ENCODE assay signal across 25 mouse cellular contexts in genomic region chr6:124822049-124822448, GRCm38 (mm10). TPM values are rescaled to one million over a fixed set of nuclear protein-coding genes. Genes with fewer than 3 reads are reported as not detected.
DNase-seq lines count a peak whose midpoint lies in the region; ATAC-seq and TF ChIP-seq lines count a peak whose summit lies in the region.
"Had no signal": no experiment of that assay in that cellular context is flagged by ENCODE, and none has a peak within 500 bp of the region (broad histone marks: within the 10 kb centered on the region; RNA-seq: fewer than 3 reads in every experiment).

No protein-coding gene starts in this region.

- 83% methylated on average over 4 of the region's 4 CpGs for WGBS in heart, embryonic 12.5 days
- 86% methylated on average over 4 of the region's 4 CpGs for WGBS in heart, embryonic 14.5 days
- WGBS in heart, embryonic 11.5 days (ENCODE audit: insufficient replicate concordance), result 82% methylated on average over 4 of the region's 4 CpGs
- 61% methylated on average over 4 of the region's 4 CpGs for WGBS in heart, postnatal 0 days

- ATAC-seq in heart, embryonic 12.5 days (ENCODE audit: insufficient number of reproducible peaks, low FRiP score), result no peak
- no peak for ATAC-seq in heart, embryonic 14.5 days (ENCODE audit: insufficient number of reproducible peaks, insufficient read depth, low FRiP score, low read depth)
- no peak for ATAC-seq in heart, embryonic 11.5 days (replicated peaks; ENCODE audit: insufficient number of reproducible peaks, low FRiP score, low TSS enrichment)
- ATAC-seq in heart, postnatal 0 days (ENCODE audit: insufficient read depth, low read depth), result peak; percentile 62
- ATAC-seq: activated CD4-positive, CD25-positive, alpha-beta regulatory T cell, adult 4 months; forebrain, embryonic 14.5 days; forebrain, postnatal 0 days; intestine, postnatal 0 days had no signal

- H3K36me3 ChIP-seq in heart, embryonic 12.5 days, result peaks cover 93% of the 10 kb centered on the region
- peaks cover 93% of the 10 kb centered on the region for H3K36me3 ChIP-seq in heart, embryonic 14.5 days (ENCODE audit: control insufficient read depth, insufficient read depth, low read length)
- H3K36me3 ChIP-seq in heart, embryonic 11.5 days (ENCODE audit: control insufficient read depth, insufficient read depth, low read length), result peaks cover 63% of the 10 kb centered on the region
- H3K36me3 ChIP-seq in heart, postnatal 0 days (replicated peaks; ENCODE audit: control insufficient read depth, insufficient read depth, low read length), result peaks cover 93% of the 10 kb centered on the region

- intact Hi-C loops in heart, postnatal 36 days (cut with DNase I), result no loop called here

- H3K4me3 ChIP-seq in heart, embryonic 12.5 days, result no peak overlapping the region
- no peak overlapping the region for H3K4me3 ChIP-seq in heart, embryonic 14.5 days (ENCODE audit: control insufficient read depth in 1 of 2, insufficient read depth in 1 of 2, low read depth in 1 of 2, low read length in 2 of 2)
- H3K4me3 ChIP-seq in heart, embryonic 11.5 days (ENCODE audit: low read depth, low read length), result no peak overlapping the region
- no peak overlapping the region for H3K4me3 ChIP-seq in heart, postnatal 0 days (ENCODE audit: low read depth, low read length)
- H3K4me3 ChIP-seq: embryonic facial prominence, embryonic 12.5 days; embryonic facial prominence, embryonic 15.5 days; hindbrain, embryonic 12.5 days; hindbrain, embryonic 15.5 days had no signal

- no peaks in the 10 kb centered on the region for H3K27me3 ChIP-seq in heart, embryonic 12.5 days (replicated peaks)
- no peaks in the 10 kb centered on the region for H3K27me3 ChIP-seq in heart, embryonic 14.5 days (ENCODE audit: control insufficient read depth, insufficient read depth, low read length)
- no peaks in the 10 kb centered on the region for H3K27me3 ChIP-seq in heart, embryonic 11.5 days (ENCODE audit: control insufficient read depth, insufficient read depth, low read length)
- H3K27me3 ChIP-seq in heart, postnatal 0 days (ENCODE audit: control insufficient read depth, insufficient read depth, low read length), result no peaks in the 10 kb centered on the region
- H3K27me3 ChIP-seq: embryonic facial prominence, embryonic 12.5 days; embryonic facial prominence, embryonic 15.5 days; hindbrain, embryonic 12.5 days; hindbrain, embryonic 15.5 days had no signal

- H3K4me2 ChIP-seq in heart, embryonic 12.5 days, result no peak overlapping the region
- no peak overlapping the region for H3K4me2 ChIP-seq in heart, embryonic 14.5 days (ENCODE audit: low read length)
- no peak overlapping the region for H3K4me2 ChIP-seq in heart, embryonic 11.5 days
- no peak overlapping the region for H3K4me2 ChIP-seq in heart, postnatal 0 days (ENCODE audit: low read depth, low read length)
- H3K4me2 ChIP-seq: embryonic facial prominence, embryonic 12.5 days; embryonic facial prominence, embryonic 15.5 days; hindbrain, embryonic 12.5 days; hindbrain, embryonic 15.5 days had no signal

- no peak overlapping the region for H3K27ac ChIP-seq in heart, embryonic 12.5 days (ENCODE audit: poor library complexity, severe bottlenecking)
- H3K27ac ChIP-seq in heart, embryonic 14.5 days (replicated peaks in 1 of 2; ENCODE audit: control insufficient read depth in 1 of 2, insufficient read depth in 1 of 2, low read depth in 2 of 2, low read length in 2 of 2), result peak overlapping the region; percentile 19 to 32; a peak in 1 of 4 replicates
- H3K27ac ChIP-seq in heart, embryonic 11.5 days (ENCODE audit: low read depth, low read length), result no peak overlapping the region
- peak overlapping the region; percentile 48 for H3K27ac ChIP-seq in heart, postnatal 0 days (ENCODE audit: low read depth)
- H3K27ac ChIP-seq: embryonic facial prominence, embryonic 12.5 days; embryonic facial prominence, embryonic 15.5 days; hindbrain, embryonic 12.5 days; hindbrain, embryonic 15.5 days had no signal

- no peak for TF ChIP-seq EP300 in heart, postnatal 0 days (IDR thresholded peaks at IDR 0.05; ENCODE audit: low read depth)

- H3K4me1 ChIP-seq in heart, embryonic 12.5 days (replicated peaks), result no peaks in the 10 kb centered on the region
- H3K4me1 ChIP-seq in heart, embryonic 14.5 days (ENCODE audit: control insufficient read depth in 2 of 2, insufficient read depth in 2 of 2, low read length in 2 of 2), result no peaks in the 10 kb centered on the region
- no peaks in the 10 kb centered on the region for H3K4me1 ChIP-seq in heart, embryonic 11.5 days (ENCODE audit: control insufficient read depth, insufficient read depth, low read length)
- no peaks in the 10 kb centered on the region for H3K4me1 ChIP-seq in heart, postnatal 0 days (ENCODE audit: control insufficient read depth, insufficient read depth)
- H3K4me1 ChIP-seq: embryonic facial prominence, embryonic 12.5 days; embryonic facial prominence, embryonic 15.5 days; hindbrain, embryonic 12.5 days had no signal

- no peaks in the 10 kb centered on the region for H3K9me3 ChIP-seq in heart, embryonic 12.5 days (replicated peaks)
- H3K9me3 ChIP-seq in heart, embryonic 14.5 days (ENCODE audit: control insufficient read depth, low read length), result no peaks in the 10 kb centered on the region
- H3K9me3 ChIP-seq in heart, embryonic 11.5 days (replicated peaks; ENCODE audit: control insufficient read depth, low read length), result no peaks in the 10 kb centered on the region
- H3K9me3 ChIP-seq in heart, postnatal 0 days (replicated peaks; ENCODE audit: control insufficient read depth, low read length), result no peaks in the 10 kb centered on the region
- H3K9me3 ChIP-seq: embryonic facial prominence, embryonic 12.5 days; embryonic facial prominence, embryonic 15.5 days; hindbrain, embryonic 12.5 days; hindbrain, embryonic 15.5 days had no signal

- DNase-seq in cerebellum, adult 11-12 months, result peak; percentile 1
- DNase-seq in cerebellum, adult 8-10 months, result no peak
- peak; percentile 91 for DNase-seq in heart, adult 11 months
- DNase-seq in heart, postnatal 0 days (ENCODE audit: low spot score), result peak; percentile 19
- no peak for DNase-seq in heart, postnatal 36 days
- DNase-seq: adrenal gland, adult 8-10 months; adrenal gland, postnatal 25 days; cerebellum, adult 18-20 months; cerebellum, postnatal 25 days; forebrain, postnatal 0 days; gastrocnemius, postnatal 25 days; kidney, adult 2 months had no signal

- no peak overlapping the region for H3K9ac ChIP-seq in heart, embryonic 12.5 days
- no peak overlapping the region for H3K9ac ChIP-seq in heart, embryonic 14.5 days (ENCODE audit: low read length)
- H3K9ac ChIP-seq in heart, embryonic 11.5 days (ENCODE audit: low read depth, low read length), result no peak overlapping the region
- H3K9ac ChIP-seq in heart, postnatal 0 days (replicated peaks; ENCODE audit: low read depth, low read length), result no peak overlapping the region
- H3K9ac ChIP-seq: embryonic facial prominence, embryonic 12.5 days; embryonic facial prominence, embryonic 15.5 days; forebrain, postnatal 0 days; hindbrain, embryonic 12.5 days; hindbrain, embryonic 15.5 days had no signal

- no peak for TF ChIP-seq CTCF in heart, postnatal 0 days (IDR thresholded peaks at IDR 0.05; ENCODE audit: low read depth)

RNA-seq across cellular contexts. Expression of gene Usp5, which starts 7.2 kb away (rescaled TPM):
- 119 and 121 TPM in 2 replicates for polyA plus RNA-seq in heart, embryonic 12.5 days (2016; fragmentation: Nextera tagmentation; extraction: Ambion mirVana)
- 78.9 and 85.9 TPM in 2 replicates for polyA plus RNA-seq in heart, embryonic 14.5 days (2014; fragmentation: Nextera tagmentation; extraction: Ambion mirVana)
- polyA plus RNA-seq in heart, embryonic 11.5 days (2014; fragmentation: Nextera tagmentation; extraction: Ambion mirVana), result 87.3 and 98.3 TPM in 2 replicates
- total RNA-seq in heart, postnatal 0 days (2014; rRNA removed; ENCODE audit: low replicate concordance), result 92.2 and 126 TPM in 2 replicates
- polyA plus RNA-seq in heart, postnatal 0 days (2015; fragmentation: Nextera tagmentation; extraction: Ambion mirVana), result 66.4 and 73.5 TPM in 2 replicates
- 10 to 100 TPM; 74.0 to 85.5 TPM for total RNA-seq in heart, postnatal 36 days (2021)

RNA-seq across cellular contexts. Expression of gene Cdca3, which starts 7.3 kb away (rescaled TPM):
- polyA plus RNA-seq in heart, embryonic 12.5 days (2016; fragmentation: Nextera tagmentation; extraction: Ambion mirVana), result 105 and 121 TPM in 2 replicates
- 126 and 139 TPM in 2 replicates for polyA plus RNA-seq in heart, embryonic 14.5 days (2014; fragmentation: Nextera tagmentation; extraction: Ambion mirVana)
- polyA plus RNA-seq in heart, embryonic 11.5 days (2014; fragmentation: Nextera tagmentation; extraction: Ambion mirVana), result 137 and 153 TPM in 2 replicates
- 95.9 and 127 TPM in 2 replicates for total RNA-seq in heart, postnatal 0 days (2014; rRNA removed; ENCODE audit: low replicate concordance)
- polyA plus RNA-seq in heart, postnatal 0 days (2015; fragmentation: Nextera tagmentation; extraction: Ambion mirVana), result 51.6 and 52.9 TPM in 2 replicates
- total RNA-seq in heart, postnatal 36 days (2021), result under 1 TPM; 0.49 to 0.83 TPM

RNA-seq across cellular contexts. Expression of gene Tpi1, which starts 8.0 kb away (rescaled TPM):
- 1,356 and 1,406 TPM in 2 replicates for polyA plus RNA-seq in heart, embryonic 12.5 days (2016; fragmentation: Nextera tagmentation; extraction: Ambion mirVana)
- polyA plus RNA-seq in heart, embryonic 14.5 days (2014; fragmentation: Nextera tagmentation; extraction: Ambion mirVana), result 1,486 and 1,545 TPM in 2 replicates
- polyA plus RNA-seq in heart, embryonic 11.5 days (2014; fragmentation: Nextera tagmentation; extraction: Ambion mirVana), result 1,419 and 1,543 TPM in 2 replicates
- total RNA-seq in heart, postnatal 0 days (2014; rRNA removed; ENCODE audit: low replicate concordance), result 1,544 and 1,648 TPM in 2 replicates
- 1,138 and 1,142 TPM in 2 replicates for polyA plus RNA-seq in heart, postnatal 0 days (2015; fragmentation: Nextera tagmentation; extraction: Ambion mirVana)
- total RNA-seq in heart, postnatal 36 days (2021), result 100 to 1,000 TPM; 830 to 887 TPM

RNA-seq across cellular contexts. Expression of gene Spsb2, which starts 13.6 kb away (rescaled TPM):
- 8.7 and 9.1 TPM in 2 replicates for polyA plus RNA-seq in heart, embryonic 12.5 days (2016; fragmentation: Nextera tagmentation; extraction: Ambion mirVana)
- polyA plus RNA-seq in heart, embryonic 14.5 days (2014; fragmentation: Nextera tagmentation; extraction: Ambion mirVana), result 4.0 and 5.7 TPM in 2 replicates
- polyA plus RNA-seq in heart, embryonic 11.5 days (2014; fragmentation: Nextera tagmentation; extraction: Ambion mirVana), result 4.5 and 6.6 TPM in 2 replicates
- 5.9 and 17.6 TPM in 2 replicates for total RNA-seq in heart, postnatal 0 days (2014; rRNA removed; ENCODE audit: low replicate concordance)
- 7.0 and 7.7 TPM in 2 replicates for polyA plus RNA-seq in heart, postnatal 0 days (2015; fragmentation: Nextera tagmentation; extraction: Ambion mirVana)
- total RNA-seq in heart, postnatal 36 days (2021), result 1 to 10 TPM; 3.6 to 4.9 TPM

RNA-seq across cellular contexts. Expression of gene Gnb3, which starts 18.0 kb away (rescaled TPM):
- 6.4 and 7.8 TPM in 2 replicates for polyA plus RNA-seq in heart, embryonic 12.5 days (2016; fragmentation: Nextera tagmentation; extraction: Ambion mirVana)
- polyA plus RNA-seq in heart, embryonic 14.5 days (2014; fragmentation: Nextera tagmentation; extraction: Ambion mirVana), result 6.7 and 7.5 TPM in 2 replicates
- polyA plus RNA-seq in heart, embryonic 11.5 days (2014; fragmentation: Nextera tagmentation; extraction: Ambion mirVana), result 5.4 and 6.6 TPM in 2 replicates
- 0.50 and 4.2 TPM in 2 replicates for total RNA-seq in heart, postnatal 0 days (2014; rRNA removed; ENCODE audit: low replicate concordance)
- 2.8 and 3.3 TPM in 2 replicates for polyA plus RNA-seq in heart, postnatal 0 days (2015; fragmentation: Nextera tagmentation; extraction: Ambion mirVana)
- total RNA-seq in heart, postnatal 36 days (2021), result 1 to 10 TPM; 5.1 to 5.9 TPM
- total RNA-seq: common myeloid progenitor, adult 5-6 weeks; ES-E14; hematopoietic stem cell, adult 5-6 weeks had no signal

Comparison
In these comparisons a context has a peak if more than half of its experiments do, and no peak if none do; other contexts are left out.
1. DNase-seq: peak in cerebellum, adult 11-12 months (single experiment), heart, adult 11 months (single experiment) and heart, postnatal 0 days (single experiment); none in cerebellum, adult 8-10 months (single experiment) and heart, postnatal 36 days (0 of 2).
2. H3K27ac ChIP-seq: peak in heart, embryonic 14.5 days (2 of 2) and heart, postnatal 0 days (single experiment); none in heart, embryonic 12.5 days (single experiment) and heart, embryonic 11.5 days (single experiment).